Mouse (Mus musculus): ENCODE data around the gene Fto.

DNA sequence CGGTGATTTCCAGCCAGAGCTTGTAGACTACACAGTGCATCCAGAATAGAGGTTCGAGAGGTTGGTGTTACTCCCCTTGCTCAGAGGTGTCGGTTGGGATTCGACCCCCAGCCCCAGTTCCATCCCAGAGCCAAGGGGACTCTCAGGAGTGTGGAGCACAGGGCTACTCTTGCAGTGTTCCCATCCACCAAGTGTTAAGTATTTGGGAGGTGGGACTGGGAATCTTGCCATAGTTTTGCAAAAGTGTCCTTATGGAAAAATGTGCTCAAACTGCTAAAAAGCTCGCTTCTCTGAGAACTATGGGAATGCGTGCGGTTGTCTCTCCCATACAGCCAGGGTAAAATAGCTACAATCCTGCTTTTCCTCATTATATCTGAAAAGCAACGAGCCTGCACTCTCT is 180.0 kb downstream of the Fto start:
- TF ChIP-seq POLR2A (IDR thresholded peaks at IDR 0.05; ENCODE audit: borderline replicate concordance, extremely low read depth, insufficient read depth, insufficient read length, poor library complexity, severe bottlenecking) (no peak), CTCF (IDR thresholded peaks at IDR 0.05; ENCODE audit: borderline replicate concordance, extremely low read depth, insufficient read depth, insufficient read length) (no peak)

All from brain, embryonic 14.5 days (tissue).